Mouse (Mus musculus) heart, embryonic 13.5 days (tissue): ENCODE measurements around the gene Saal1. TPM values are rescaled to one million over a fixed set of nuclear protein-coding genes. Genes with fewer than 3 reads are reported as not detected.
"Not testable (repeated sequence)": the region's sequence is repeated elsewhere in the genome, so short reads cannot be mapped to it uniquely, and the experiment has no call there.

ENCODE experiments used
- ATAC-seq: fragments of 200-750 bp; cut with Nextera tagmentation; 2 replicates; pipeline ENCODE4 v1.8.0; 2017; ENCODE audit warnings: moderate TSS enrichment; ENCODE audit not compliant: insufficient number of reproducible peaks, low FRiP score, low TSS enrichment; ENCODE audit errors: extremely low read depth
- H3K27ac ChIP-seq: fragments of 300-500 bp; sonication (generic); replicated peaks from 2 replicates; pipeline ENCODE4 v1.5.1; 2015; ENCODE audit warnings: moderate library complexity, mild to moderate bottlenecking, inconsistent platforms
- H3K27me3 ChIP-seq: fragments of 300-500 bp; sonication (generic); replicated peaks from 2 replicates; pipeline ENCODE4 v1.6.1; 2015; ENCODE audit warnings: mild to moderate bottlenecking, inconsistent platforms
- H3K36me3 ChIP-seq: fragments of 300-500 bp; sonication (generic); 2 replicates; pipeline ENCODE4 v1.6.1; 2015; ENCODE audit warnings: mild to moderate bottlenecking, inconsistent platforms
- H3K4me1 ChIP-seq: fragments of 300-500 bp; sonication (generic); 2 replicates; pipeline ENCODE4 v1.6.1; 2015; ENCODE audit warnings: inconsistent platforms
- H3K4me2 ChIP-seq: fragments of 300-500 bp; sonication (generic); 2 replicates; pipeline ENCODE4 v1.6.1; 2015; ENCODE audit warnings: inconsistent platforms, mild to moderate bottlenecking, moderate library complexity
- H3K4me3 ChIP-seq: fragments of 300-500 bp; sonication (generic); 2 replicates; pipeline ENCODE4 v1.5.1; 2015; ENCODE audit warnings: moderate library complexity, mild to moderate bottlenecking, inconsistent platforms
- H3K9ac ChIP-seq: fragments of 300-500 bp; sonication (generic); 2 replicates; pipeline ENCODE4 v1.6.1; 2015; ENCODE audit warnings: inconsistent platforms, mild to moderate bottlenecking, moderate library complexity
- H3K9me3 ChIP-seq: fragments of 300-500 bp; sonication (generic); 2 replicates; pipeline ENCODE4 v1.6.1; 2016; ENCODE audit warnings: inconsistent platforms
- WGBS: fragments of 180-500 bp; shearing (Covaris S2); methylation state at CpG from one replicate; pipeline ENCODE4 v1.1.7; 2015; ENCODE audit warnings: mixed read lengths; 5-methylcytosine and 5-hydroxymethylcytosine counted together
- polyA plus RNA-seq: library from polyadenylated mRNA; unstranded; fragments of >200 nt; fragmentation: Nextera tagmentation; extraction: Ambion mirVana; gene quantifications from 2 replicates; pipeline ENCODE4 v1.2.1, GENCODE M21; 2015

Saal1 gene
- polyA plus RNA-seq: 14.7 and 15.9 TPM in 2 replicates

DNA sequence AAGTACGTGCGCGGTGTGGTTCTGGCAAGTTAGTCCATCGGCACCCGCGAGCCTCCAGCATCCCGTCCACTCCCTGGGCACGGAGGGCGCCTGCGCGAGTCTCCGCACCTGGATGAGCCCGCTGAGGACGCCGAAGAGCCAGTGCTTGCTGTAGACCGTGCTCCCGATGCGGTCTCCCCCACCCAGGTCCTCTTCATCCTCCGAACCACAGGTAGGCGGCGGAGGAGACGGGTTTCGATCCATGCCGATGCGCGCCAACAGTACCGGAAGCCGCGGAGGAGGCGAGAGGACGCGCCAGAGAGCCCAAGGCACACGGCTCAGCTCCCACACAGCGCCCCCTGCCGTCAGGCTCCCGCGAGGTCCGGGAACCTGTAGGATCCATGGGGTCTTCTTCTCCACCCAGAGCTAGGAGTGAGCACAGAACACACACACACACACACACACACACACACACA, at the start of gene Saal1:
TSS of gene Saal1 (minus strand) at position 291 of the 455 bp plus-strand sequence.
- Histone ChIP-seq H3K9me3 (no peaks in the 10 kb centered on the region), H3K4me2 (peak within 1 kb of the TSS; percentile 75), H3K27me3 (peaks cover 6% of the 10 kb centered on the region; the same call in 1 of the 2 replicates), H3K36me3 (peaks cover 29% of the 10 kb centered on the region), H3K4me3 (peak within 1 kb of the TSS; percentile 91), H3K9ac (peak within 1 kb of the TSS; percentile 95), H3K27ac (peak within 1 kb of the TSS; percentile 63), H3K4me1 (peaks cover 10% of the 10 kb centered on the region)
- ATAC-seq: peak; percentile 81
- WGBS: under 1% methylated on average over 38 of the region's 38 CpGs

DNA sequence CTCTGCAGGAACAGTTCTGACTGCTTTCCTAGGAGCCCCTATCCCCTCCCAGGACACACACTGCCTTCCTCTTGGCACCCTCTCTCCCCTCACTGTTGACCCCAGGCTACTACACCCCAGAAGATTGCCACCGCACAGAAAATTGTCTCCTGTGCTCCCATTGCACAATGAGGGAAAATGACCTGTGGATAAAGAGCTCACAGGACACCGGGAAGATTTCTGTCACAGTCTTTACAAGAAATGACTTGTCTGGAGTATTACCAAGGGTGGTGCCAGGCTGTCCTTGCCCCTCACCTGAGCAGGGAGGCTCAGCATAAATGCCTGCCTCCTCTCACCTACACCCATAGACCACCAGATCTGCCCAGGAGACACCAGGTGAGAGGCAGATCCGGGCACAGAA, 41.0 kb upstream of the Saal1 start, which contains the start of gene Saa2:
TSS of gene Saa2 (plus strand) at position 301 of the 400 bp plus-strand sequence.
- Histone ChIP-seq H3K36me3 (no peaks in the 10 kb centered on the region), H3K9ac (no peak within 1 kb of the TSS), H3K9me3 (no peaks in the 10 kb centered on the region), H3K27me3 (no peaks in the 10 kb centered on the region), H3K27ac (no peak within 1 kb of the TSS), H3K4me3 (no peak within 1 kb of the TSS), H3K4me2 (no peak within 1 kb of the TSS), H3K4me1 (0 out of 2 replicates have a peak, but pooled peaks cover 5% of the 10 kb centered on the region)
- no peak for ATAC-seq
- WGBS: 59% methylated on average over 3 of the region's 3 CpGs

DNA sequence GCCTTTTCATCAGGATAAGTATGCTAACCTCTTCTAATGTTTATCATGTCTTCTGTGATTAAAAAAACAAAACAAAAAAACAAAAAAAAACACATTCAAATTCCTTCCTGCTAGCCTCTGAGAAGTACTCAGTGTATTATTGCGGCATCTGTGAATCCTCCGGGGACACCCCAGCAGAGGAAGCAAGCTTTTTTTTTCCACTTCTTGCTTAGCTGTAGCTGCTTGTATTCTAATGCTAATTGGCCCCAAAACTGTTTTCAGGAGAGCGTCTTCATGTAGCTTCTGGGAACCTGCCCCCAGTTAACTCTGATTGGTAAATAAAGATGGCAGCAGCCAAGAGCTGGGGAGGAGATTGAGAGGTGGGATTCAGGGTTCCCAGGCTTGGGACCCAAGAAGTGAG, 38.0 kb upstream of the Saal1 start:
- 53% methylated on average over 3 of the region's 3 CpGs for WGBS
- no peak for ATAC-seq

DNA sequence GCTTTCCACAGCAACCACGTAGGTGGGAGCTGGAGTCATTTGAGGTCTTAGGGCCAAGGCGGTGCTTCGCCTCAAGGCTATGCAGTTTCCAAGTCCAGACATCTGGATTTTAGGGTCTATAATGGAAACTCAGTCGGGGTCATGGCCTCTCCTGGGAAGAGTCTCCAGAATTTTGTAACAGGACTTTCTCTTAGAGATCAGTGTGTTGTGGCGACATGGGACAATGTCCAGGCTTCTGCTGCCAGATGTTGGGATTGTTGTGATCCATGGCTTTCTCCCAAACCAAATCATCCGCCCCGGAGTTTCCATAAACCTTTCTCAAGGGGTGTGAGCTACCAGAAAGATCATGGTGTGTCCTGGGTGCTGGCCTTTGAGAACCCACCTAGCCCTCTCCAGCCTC, 35.9 kb upstream of the Saal1 start:
- ATAC-seq: no peak
- 0 out of 2 replicates have a peak, but pooled peaks cover 5% of the 10 kb centered on the region for H3K4me1 ChIP-seq

More for the DNA sequence above, 38.0 kb upstream of the Saal1 start:
- Histone ChIP-seq H3K4me3 (no peak overlapping the region), H3K9ac (no peak overlapping the region), H3K36me3 (no peaks in the 10 kb centered on the region), H3K4me1 (0 out of 2 replicates have a peak, but pooled peaks cover 5% of the 10 kb centered on the region), H3K4me2 (no peak overlapping the region), H3K27ac (no peak overlapping the region), H3K9me3 (no peaks in the 10 kb centered on the region), H3K27me3 (no peaks in the 10 kb centered on the region)

DNA sequence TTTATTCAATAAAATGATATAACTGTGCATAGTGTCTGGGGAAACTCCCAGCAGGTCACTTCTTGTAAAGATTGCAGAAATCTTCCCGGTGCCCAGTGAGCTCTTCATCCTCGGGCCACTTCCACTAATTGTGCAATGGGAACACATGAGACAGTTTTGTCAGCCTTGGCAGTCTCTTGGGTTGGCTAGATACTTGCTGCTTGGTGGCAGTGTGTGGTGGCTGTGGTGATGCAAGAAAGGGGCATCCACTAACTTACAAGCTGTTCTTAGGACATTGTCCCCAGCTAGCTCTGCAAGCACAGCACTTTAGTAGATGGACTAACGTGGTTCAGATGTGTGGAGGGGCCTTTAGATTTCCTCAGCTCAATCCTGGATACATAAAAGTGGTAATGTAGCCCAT, 35.3 kb upstream of the Saal1 start:
- H3K27me3 ChIP-seq: no peaks in the 10 kb centered on the region
- 0 out of 2 replicates have a peak, but pooled peaks cover 5% of the 10 kb centered on the region for H3K4me1 ChIP-seq
- no peak overlapping the region for H3K4me2 ChIP-seq
- no peak overlapping the region for H3K9ac ChIP-seq
- H3K27ac ChIP-seq: no peak overlapping the region
- H3K4me3 ChIP-seq: no peak overlapping the region
- ATAC-seq: no peak
- no peaks in the 10 kb centered on the region for H3K9me3 ChIP-seq
- 68% methylated on average over 3 of the region's 3 CpGs for WGBS
- H3K36me3 ChIP-seq: no peaks in the 10 kb centered on the region

More for the DNA sequence above, 35.9 kb upstream of the Saal1 start:
- WGBS: 78% methylated on average over 7 of the region's 7 CpGs
- Histone ChIP-seq H3K4me2 (no peak overlapping the region), H3K27me3 (no peaks in the 10 kb centered on the region), H3K9ac (no peak overlapping the region), H3K4me3 (no peak overlapping the region), H3K36me3 (no peaks in the 10 kb centered on the region), H3K27ac (no peak overlapping the region), H3K9me3 (no peaks in the 10 kb centered on the region)

DNA sequence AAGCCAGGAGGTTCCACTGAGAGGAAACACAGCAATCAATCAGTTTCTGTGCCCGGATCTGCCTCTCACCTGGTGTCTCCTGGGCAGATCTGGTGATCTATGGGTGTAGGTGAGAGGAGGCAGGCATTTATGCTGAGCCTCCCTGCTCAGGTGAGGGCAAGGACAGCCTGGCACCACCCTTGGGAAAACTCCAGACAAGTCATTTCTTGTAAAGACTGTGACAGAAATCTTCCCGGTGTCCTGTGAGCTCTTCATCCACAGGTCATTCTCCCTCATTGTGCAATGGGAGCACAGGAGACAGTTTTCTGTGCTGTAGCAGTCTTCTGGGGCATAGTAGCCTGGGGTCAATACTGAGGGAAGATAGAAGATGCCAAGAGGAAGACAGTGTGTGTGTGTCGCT, 32.4 kb upstream of the Saal1 start, which contains the start of gene Saa1:
TSS of gene Saa1 (minus strand) at position 101 of the 400 bp plus-strand sequence.
- H3K27ac ChIP-seq, H3K4me3 ChIP-seq, H3K4me1 ChIP-seq, H3K9ac ChIP-seq, H3K4me2 ChIP-seq, ATAC-seq, H3K36me3 ChIP-seq, H3K27me3 ChIP-seq, H3K9me3 ChIP-seq: not testable (repeated sequence)
- WGBS: 70% methylated on average over 3 of the region's 3 CpGs

DNA sequence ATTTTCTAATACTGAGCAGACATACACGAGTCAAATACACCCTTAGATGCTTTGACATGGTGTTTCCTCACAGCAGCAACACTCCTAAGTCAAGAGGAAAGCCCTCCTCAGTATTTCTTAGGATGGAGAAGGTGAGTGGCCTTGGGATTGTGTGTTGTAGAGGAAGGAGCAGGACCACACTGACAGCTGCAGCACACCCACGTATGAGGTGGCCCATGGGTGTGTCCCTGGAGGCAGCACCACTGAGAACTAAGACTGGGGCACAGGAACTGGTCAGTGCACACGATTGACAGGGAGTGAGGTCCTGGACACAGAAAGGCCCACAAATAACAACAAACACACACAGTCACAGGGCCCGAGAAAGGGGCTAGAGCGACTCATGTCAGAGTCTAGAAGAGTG, 29.6 kb upstream of the Saal1 start:
- not testable (repeated sequence) for ATAC-seq, H3K27ac ChIP-seq, H3K9ac ChIP-seq, H3K27me3 ChIP-seq, H3K4me1 ChIP-seq, H3K9me3 ChIP-seq, H3K4me2 ChIP-seq, H3K4me3 ChIP-seq, H3K36me3 ChIP-seq
- WGBS: 71% methylated on average over 5 of the region's 5 CpGs

DNA sequence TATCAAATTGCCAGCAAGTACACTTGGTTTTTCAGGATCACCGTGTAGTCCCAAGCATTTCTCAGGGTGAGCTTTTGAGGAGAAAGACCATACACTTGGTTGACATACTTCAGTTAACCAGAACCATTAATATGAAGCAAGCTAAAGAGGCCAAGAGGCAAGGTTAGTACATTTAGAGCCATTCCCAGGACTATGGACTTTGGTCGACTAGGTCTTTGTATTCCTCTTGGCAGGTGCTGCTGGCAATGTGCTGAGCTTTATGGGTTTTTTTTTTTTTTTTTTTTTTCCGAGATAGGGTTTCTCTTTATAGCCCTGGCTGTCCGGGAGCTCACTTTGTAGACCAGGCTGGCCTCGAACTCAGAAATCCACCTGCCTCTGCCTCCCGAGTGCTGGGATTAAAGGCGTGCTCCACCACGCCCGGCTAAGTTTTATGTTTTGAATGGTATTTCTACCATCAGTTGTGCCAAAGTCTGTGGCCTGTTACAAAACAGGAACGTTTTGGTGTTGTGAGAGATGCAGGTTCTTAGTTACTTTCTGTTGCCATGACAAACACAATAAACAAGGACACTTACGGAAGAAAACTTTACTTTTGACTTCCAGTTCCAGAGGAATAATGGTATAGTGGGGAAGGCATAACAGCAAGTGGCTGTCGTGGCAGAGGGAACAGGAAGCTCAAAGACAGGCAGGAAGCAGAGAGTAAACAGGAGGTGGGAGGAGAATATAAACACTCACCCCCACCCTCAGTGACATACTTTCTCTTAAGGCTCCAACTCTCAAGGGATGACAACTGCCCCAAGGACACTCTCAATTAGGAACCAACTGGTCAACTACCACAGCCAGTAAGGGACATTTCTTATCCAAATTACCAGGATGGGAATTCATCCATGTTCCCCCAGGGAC, 28.3 kb upstream of the Saal1 start:
- H3K27me3 ChIP-seq: no peaks in the 10 kb centered on the region
- H3K9me3 ChIP-seq: no peaks in the 10 kb centered on the region
- H3K4me2 ChIP-seq: no peak overlapping the region
- H3K36me3 ChIP-seq: no peaks in the 10 kb centered on the region
- no peak for ATAC-seq
- no peak overlapping the region for H3K9ac ChIP-seq
- H3K4me1 ChIP-seq: no peaks in the 10 kb centered on the region
- H3K27ac ChIP-seq: no peak overlapping the region
- 67% methylated on average over 12 of the region's 12 CpGs for WGBS
- no peak overlapping the region for H3K4me3 ChIP-seq

DNA sequence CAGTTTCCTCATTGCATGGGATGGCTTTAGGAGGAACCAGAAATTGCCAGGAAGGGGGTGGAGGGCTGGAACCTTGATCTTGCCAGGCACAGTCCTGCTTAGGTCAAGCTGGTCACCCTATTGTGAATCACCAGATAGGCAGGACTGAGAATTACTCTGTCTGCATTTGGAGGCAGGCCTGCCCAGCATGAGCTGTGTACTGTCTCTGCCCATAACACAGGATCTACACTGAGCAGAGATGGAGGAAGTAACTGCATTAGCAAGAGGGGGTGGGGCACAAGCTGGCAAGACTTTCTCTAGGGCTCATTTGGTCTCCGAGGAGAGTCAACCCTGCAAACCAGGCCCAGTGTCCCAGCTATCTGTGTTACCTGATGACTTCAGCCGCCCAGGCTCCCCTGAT, 24.5 kb upstream of the Saal1 start:
- ATAC-seq: no peak
- WGBS: 62% methylated on average over 2 of the region's 2 CpGs

DNA sequence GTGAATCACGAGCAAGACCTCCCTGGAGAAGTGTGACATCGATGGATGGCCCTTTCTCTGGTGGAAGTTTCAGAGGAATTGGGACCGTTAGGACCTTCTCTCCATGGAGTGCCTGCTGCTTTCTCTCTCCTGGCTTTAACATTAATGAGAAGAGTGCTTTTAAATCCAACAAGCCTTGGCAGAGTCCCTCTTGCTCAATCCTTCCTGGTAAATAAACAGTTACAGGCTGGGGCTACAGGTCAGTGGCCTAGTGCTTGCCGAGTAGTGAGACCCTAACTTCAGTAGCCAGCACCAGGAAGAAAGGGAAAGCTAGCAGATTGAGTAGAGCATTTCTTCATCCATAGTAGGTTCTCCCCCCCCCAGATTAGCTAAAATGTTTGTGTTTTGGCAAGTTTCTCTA, 22.0 kb upstream of the Saal1 start, which contains the start of gene Saa4:
TSS of gene Saa4 (minus strand) at position 146 of the 400 bp plus-strand sequence.
- WGBS: 70% methylated on average over 4 of the region's 4 CpGs
- no peak for ATAC-seq
- H3K4me2 ChIP-seq: no peak within 1 kb of the TSS
- no peak within 1 kb of the TSS for H3K9ac ChIP-seq
- no peak within 1 kb of the TSS for H3K4me3 ChIP-seq
- no peaks in the 10 kb centered on the region for H3K9me3 ChIP-seq
- H3K27me3 ChIP-seq: no peaks in the 10 kb centered on the region
- no peaks in the 10 kb centered on the region for H3K4me1 ChIP-seq
- H3K27ac ChIP-seq: no peak within 1 kb of the TSS
- no peaks in the 10 kb centered on the region for H3K36me3 ChIP-seq

More for the DNA sequence above, 24.5 kb upstream of the Saal1 start:
- no peak overlapping the region for H3K4me2 ChIP-seq
- H3K36me3 ChIP-seq: no peaks in the 10 kb centered on the region
- H3K4me3 ChIP-seq: no peak overlapping the region
- no peaks in the 10 kb centered on the region for H3K27me3 ChIP-seq
- no peak overlapping the region for H3K9ac ChIP-seq
- no peaks in the 10 kb centered on the region for H3K9me3 ChIP-seq
- no peak overlapping the region for H3K27ac ChIP-seq
- H3K4me1 ChIP-seq: no peaks in the 10 kb centered on the region

DNA sequence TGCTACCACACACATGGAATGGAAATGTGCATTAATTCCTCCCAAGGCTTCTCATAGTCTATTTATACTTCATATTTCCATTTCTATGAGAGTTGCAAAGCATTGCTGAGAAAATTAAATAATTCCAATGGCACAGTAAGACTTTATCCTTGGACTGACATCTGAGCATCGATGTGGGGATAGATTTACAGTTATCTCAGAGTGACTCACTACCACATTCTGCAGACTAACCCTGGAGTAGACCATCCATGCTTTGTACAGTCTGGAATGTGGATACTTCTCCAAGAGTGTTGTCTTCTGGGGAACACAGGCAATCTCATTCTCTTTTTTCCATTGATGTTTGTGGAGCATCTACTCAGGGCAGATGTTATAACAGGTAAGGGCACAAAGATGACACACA, 17.1 kb upstream of the Saal1 start:
- H3K9ac ChIP-seq: no peak overlapping the region

More for the DNA sequence above, 17.1 kb upstream of the Saal1 start:
- H3K4me3 ChIP-seq: no peak overlapping the region
- H3K4me2 ChIP-seq: no peak overlapping the region
- H3K4me1 ChIP-seq: no peaks in the 10 kb centered on the region
- WGBS: 63% methylated on average over 1 of the region's 1 CpGs
- no peaks in the 10 kb centered on the region for H3K27me3 ChIP-seq
- H3K27ac ChIP-seq: no peak overlapping the region
- no peak for ATAC-seq
- H3K36me3 ChIP-seq: no peaks in the 10 kb centered on the region
- no peaks in the 10 kb centered on the region for H3K9me3 ChIP-seq
